Mouse (Mus musculus) myocyte (in vitro differentiated cells): ENCODE data around the gene Lemd1.

ENCODE experiments used
- MAX ChIP-seq: IDR thresholded peaks from one replicate; pipeline ENCODE4 v1.6.1; 2011; ENCODE audit warnings: low read depth, mild to moderate bottlenecking, control low read depth
- POLR2A ChIP-seq: IDR thresholded peaks from one replicate; pipeline ENCODE4 v1.6.1; 2011; ENCODE audit warnings: low read depth, mild to moderate bottlenecking, control low read depth, moderate library complexity; ENCODE audit not compliant: insufficient read length
- USF1 ChIP-seq: IDR thresholded peaks from one replicate; pipeline ENCODE4 v1.6.1; 2011; ENCODE audit warnings: low read depth, mild to moderate bottlenecking, control low read depth, moderate library complexity

DNA sequence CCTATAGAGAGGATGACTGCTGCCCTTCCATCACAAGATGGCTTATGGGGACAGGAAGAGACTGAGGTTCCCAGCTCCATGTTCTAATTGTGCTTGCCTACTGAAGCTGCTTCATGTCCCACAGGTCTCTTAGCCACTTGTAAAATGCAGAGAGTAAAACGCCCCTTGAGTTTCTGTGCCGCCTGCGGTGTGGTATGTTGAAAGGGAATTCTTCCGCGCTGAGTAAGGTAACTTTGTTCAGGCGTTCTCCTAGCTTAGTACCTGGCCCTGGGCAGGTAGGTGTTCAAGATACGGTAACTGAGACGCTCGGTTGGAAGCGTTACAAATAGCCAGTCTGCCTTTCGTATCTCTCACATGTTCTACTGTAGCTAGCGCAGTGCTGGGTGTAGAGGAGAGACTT lies 20.4 kb downstream of the Lemd1 start:
- TF ChIP-seq POLR2A (no peak), MAX (no peak), USF1 (no peak)
